Mouse (Mus musculus): ENCODE measurements around the gene Gm11555. TPM values are rescaled to one million over a fixed set of nuclear protein-coding genes. Genes with fewer than 3 reads are reported as not detected.
"Not testable (repeated sequence)": the region's sequence is repeated elsewhere in the genome, so short reads cannot be mapped to it uniquely, and the experiment has no call there.

The Gm11555 gene
- polyA plus RNA-seq (2014; fragmentation: Nextera tagmentation; extraction: Ambion mirVana), result not detected in 2 replicates

DNA sequence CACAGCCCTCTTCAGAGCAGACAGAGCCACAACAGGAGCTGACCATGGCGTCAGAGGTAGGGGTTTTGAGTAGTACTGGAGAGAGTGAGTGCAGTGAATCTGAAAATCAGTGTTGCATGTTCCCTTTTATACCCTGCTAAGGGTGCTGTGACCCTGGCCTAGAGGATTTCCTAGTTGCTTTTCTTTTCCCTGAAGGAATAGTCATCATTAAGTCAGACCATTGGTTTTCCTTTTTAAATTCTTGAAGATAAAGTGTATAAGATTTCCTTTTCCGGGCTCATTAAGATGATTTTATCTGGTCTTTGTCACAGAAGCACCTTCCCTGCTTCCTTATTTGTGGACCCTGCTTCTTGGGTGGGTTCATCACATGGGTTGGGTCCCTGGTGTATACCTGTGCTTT lies at the start of gene Gm11555:
Gene Gm11555 (minus strand): TSS at position 101 of the 400 bp plus-strand sequence.
- WGBS, result 80% methylated on average over 2 of the region's 2 CpGs
- ATAC-seq (ENCODE audit: insufficient read depth), result no peak

DNA sequence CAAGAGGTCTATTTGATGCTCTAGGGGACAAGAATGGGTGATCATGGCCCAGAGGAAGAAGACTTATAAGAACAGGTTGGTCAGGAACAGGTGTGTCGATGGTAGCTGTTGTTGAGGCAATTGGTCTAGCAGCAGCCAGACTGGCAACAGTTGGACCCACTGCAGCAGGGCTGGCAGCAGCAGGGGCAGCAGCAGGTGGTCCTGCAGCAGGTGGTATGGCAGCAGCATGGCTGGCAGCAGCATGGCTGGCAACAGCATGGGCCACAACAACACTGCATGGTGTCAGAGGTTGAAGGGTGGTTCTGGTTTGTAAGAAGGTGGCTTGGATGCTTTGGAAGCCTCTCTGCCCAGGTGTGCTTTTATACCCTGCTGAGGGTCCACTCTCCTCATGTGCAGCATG lies 40.4 kb upstream of the Gm11555 start, which contains the start of gene Gm14190:
Gene Gm14190 (minus strand): TSS at position 278 of the 400 bp plus-strand sequence.
- Histone ChIP-seq H3K9ac (no peak within 1 kb of the TSS), H3K27me3 (ENCODE audit: insufficient read depth, low read length) (no peaks in the 10 kb centered on the region)

More for the DNA sequence above, at the start of gene Gm11555:
- Histone ChIP-seq H3K9ac (no peak within 1 kb of the TSS), H3K27ac (ENCODE audit: low read depth) (no peak within 1 kb of the TSS), H3K9me3 (ENCODE audit: low read depth, low read length) (no peaks in the 10 kb centered on the region), H3K4me1 (ENCODE audit: insufficient read depth) (no peaks in the 10 kb centered on the region), H3K4me2 (no peak within 1 kb of the TSS), H3K27me3 (ENCODE audit: insufficient read depth, low read length) (no peaks in the 10 kb centered on the region), H3K4me3 (ENCODE audit: low read depth, low read length) (no peak within 1 kb of the TSS), H3K36me3 (ENCODE audit: insufficient read depth) (no peaks in the 10 kb centered on the region)
- no peak for TF ChIP-seq CTCF (IDR thresholded peaks at IDR 0.05; ENCODE audit: low read depth)
- DNase-seq, result no peak

DNA sequence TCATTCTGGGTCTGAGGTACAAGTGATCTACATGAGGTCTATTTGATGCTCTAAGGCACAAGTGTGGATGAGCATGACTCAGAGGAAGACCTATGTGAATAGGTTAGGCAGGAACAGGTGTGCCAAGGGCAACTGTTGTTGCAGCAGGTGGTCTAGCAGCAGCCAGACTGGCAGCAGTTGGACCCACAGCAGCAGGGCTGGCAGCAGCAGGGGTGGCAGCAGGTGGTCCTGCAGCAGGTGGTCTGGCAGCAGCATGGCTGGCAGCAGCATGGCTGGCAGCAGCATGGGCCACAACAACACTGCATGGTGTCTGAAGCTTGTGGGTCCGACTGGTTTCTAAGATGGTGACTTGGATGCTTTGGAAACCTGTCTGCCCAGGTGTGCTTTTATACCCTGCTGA lies 35.2 kb upstream of the Gm11555 start:
- H3K9ac ChIP-seq; H3K4me2 ChIP-seq; H3K36me3 ChIP-seq (ENCODE audit: insufficient read depth); H3K9me3 ChIP-seq (ENCODE audit: low read depth, low read length); ATAC-seq (ENCODE audit: insufficient read depth); H3K4me3 ChIP-seq (ENCODE audit: low read depth, low read length); DNase-seq; H3K27me3 ChIP-seq (ENCODE audit: insufficient read depth, low read length); H3K4me1 ChIP-seq (ENCODE audit: insufficient read depth); H3K27ac ChIP-seq (ENCODE audit: low read depth): not testable (repeated sequence)
- WGBS, result 80% methylated on average over 1 of the region's 1 CpGs

More for the DNA sequence above, 40.4 kb upstream of the Gm11555 start, which contains the start of gene Gm14190:
- Histone ChIP-seq H3K4me1 (ENCODE audit: insufficient read depth) (no peaks in the 10 kb centered on the region), H3K9me3 (ENCODE audit: low read depth, low read length) (no peaks in the 10 kb centered on the region), H3K27ac (ENCODE audit: low read depth) (no peak within 1 kb of the TSS), H3K4me3 (ENCODE audit: low read depth, low read length) (no peak within 1 kb of the TSS), H3K36me3 (ENCODE audit: insufficient read depth) (no peaks in the 10 kb centered on the region), H3K4me2 (no peak within 1 kb of the TSS)
- TF ChIP-seq CTCF (IDR thresholded peaks at IDR 0.05; ENCODE audit: low read depth), result no peak
- no peak for ATAC-seq (ENCODE audit: insufficient read depth)
- no peak for DNase-seq
- 70% methylated on average over 1 of the region's 1 CpGs for WGBS

GRCm38 (mm10) chr11:99683481-99683880 lies 33.4 kb upstream of the Gm11555 start:
- H3K36me3 ChIP-seq (ENCODE audit: insufficient read depth), result no peaks in the 10 kb centered on the region
- no peaks in the 10 kb centered on the region for H3K27me3 ChIP-seq (ENCODE audit: insufficient read depth, low read length)
- no peak for DNase-seq
- no peak overlapping the region for H3K9ac ChIP-seq
- H3K9me3 ChIP-seq (ENCODE audit: low read depth, low read length), result no peaks in the 10 kb centered on the region
- H3K4me1 ChIP-seq (ENCODE audit: insufficient read depth), result no peaks in the 10 kb centered on the region
- no peak for TF ChIP-seq CTCF (IDR thresholded peaks at IDR 0.05; ENCODE audit: low read depth)
- no peak for ATAC-seq (ENCODE audit: insufficient read depth)
- no peak overlapping the region for H3K4me2 ChIP-seq
- no peak overlapping the region for H3K4me3 ChIP-seq (ENCODE audit: low read depth, low read length)
- H3K27ac ChIP-seq (ENCODE audit: low read depth), result no peak overlapping the region
- WGBS, result 80% methylated on average over 2 of the region's 2 CpGs

DNA sequence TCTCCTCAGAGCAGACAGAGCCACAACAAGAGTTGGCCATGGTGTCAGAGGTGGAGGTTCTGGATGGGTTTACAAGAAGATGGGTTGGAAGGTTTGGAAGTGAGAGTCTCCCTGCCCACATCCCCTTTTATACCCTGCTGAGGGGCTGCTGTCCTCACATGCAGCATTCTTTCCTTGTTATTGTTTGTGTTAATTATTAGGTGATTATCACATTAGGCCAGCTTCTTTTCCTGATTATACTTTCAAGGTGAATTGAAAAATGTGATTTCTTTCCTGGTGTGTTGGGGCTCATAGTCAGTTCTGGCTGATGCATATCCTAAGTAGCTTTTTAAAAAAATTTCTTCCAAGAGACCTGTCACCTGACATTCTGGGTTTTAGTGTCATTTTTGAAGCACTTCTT lies 15.8 kb upstream of the Gm11555 start, which contains the start of gene Krtap4-6:
Gene Krtap4-6 (minus strand): TSS at position 101 of the 400 bp plus-strand sequence.
- Histone ChIP-seq H3K36me3 (ENCODE audit: insufficient read depth) (no peaks in the 10 kb centered on the region), H3K27me3 (ENCODE audit: insufficient read depth, low read length) (no peaks in the 10 kb centered on the region), H3K9ac (no peak within 1 kb of the TSS), H3K9me3 (ENCODE audit: low read depth, low read length) (no peaks in the 10 kb centered on the region), H3K4me2 (no peak within 1 kb of the TSS), H3K27ac (ENCODE audit: low read depth) (no peak within 1 kb of the TSS), H3K4me1 (ENCODE audit: insufficient read depth) (no peaks in the 10 kb centered on the region), H3K4me3 (ENCODE audit: low read depth, low read length) (no peak within 1 kb of the TSS)
- no peak for TF ChIP-seq CTCF (IDR thresholded peaks at IDR 0.05; ENCODE audit: low read depth)
- ATAC-seq (ENCODE audit: insufficient read depth), result no peak
- no peak for DNase-seq

DNA sequence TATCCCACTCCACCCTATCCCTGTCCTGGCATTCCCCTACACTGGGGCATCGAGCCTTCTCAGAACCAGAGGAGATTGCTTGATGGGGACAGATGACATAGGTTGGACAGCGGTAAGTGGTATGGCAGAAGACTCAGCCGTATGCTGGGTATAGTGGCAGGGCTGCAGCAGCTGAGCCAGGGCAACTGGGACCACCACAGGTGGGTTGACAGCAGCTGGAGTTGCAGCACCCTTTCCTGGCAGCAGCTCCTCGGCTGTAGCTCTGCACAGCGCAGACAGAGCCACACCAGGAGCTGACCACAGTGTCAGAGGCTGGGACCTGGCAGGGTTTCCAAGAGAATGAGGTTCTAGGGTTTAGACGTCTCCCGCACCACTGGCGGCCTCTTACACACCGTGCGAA lies 12.8 kb upstream of the Gm11555 start:
- H3K4me1 ChIP-seq (ENCODE audit: insufficient read depth), result no peaks in the 10 kb centered on the region
- DNase-seq (no peak), ATAC-seq (ENCODE audit: insufficient read depth) (no peak)
- no peak overlapping the region for H3K4me3 ChIP-seq (ENCODE audit: low read depth, low read length)
- no peaks in the 10 kb centered on the region for H3K27me3 ChIP-seq (ENCODE audit: insufficient read depth, low read length)
- no peak overlapping the region for H3K4me2 ChIP-seq
- no peak overlapping the region for H3K27ac ChIP-seq (ENCODE audit: low read depth)
- TF ChIP-seq CTCF (IDR thresholded peaks at IDR 0.05; ENCODE audit: low read depth), result no peak
- no peak overlapping the region for H3K9ac ChIP-seq
- H3K9me3 ChIP-seq (ENCODE audit: low read depth, low read length), result no peaks in the 10 kb centered on the region
- WGBS, result 77% methylated on average over 10 of the region's 10 CpGs
- H3K36me3 ChIP-seq (ENCODE audit: insufficient read depth), result no peaks in the 10 kb centered on the region

DNA sequence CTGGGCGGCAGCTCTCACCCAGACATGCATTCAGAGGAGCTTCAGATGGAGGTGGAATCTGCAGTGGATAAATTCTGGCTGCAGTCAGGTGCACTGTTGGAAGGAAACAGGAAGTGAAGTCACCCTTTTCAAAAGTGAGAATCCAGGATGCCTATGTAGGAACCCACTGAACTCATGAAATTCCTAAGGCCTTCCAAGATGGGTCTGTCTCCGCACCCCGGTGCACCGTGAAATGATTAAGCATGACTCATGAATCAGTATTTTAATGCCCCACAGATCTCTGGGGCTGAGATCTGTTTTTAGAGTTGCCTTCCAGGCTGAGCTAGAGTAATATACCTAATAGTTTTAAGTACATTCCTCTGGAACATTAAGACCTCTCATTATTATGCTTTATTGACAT lies 9.2 kb upstream of the Gm11555 start:
- no peak for DNase-seq
- no peak overlapping the region for H3K4me3 ChIP-seq (ENCODE audit: low read depth, low read length)
- H3K27ac ChIP-seq (ENCODE audit: low read depth), result no peak overlapping the region
- no peaks in the 10 kb centered on the region for H3K27me3 ChIP-seq (ENCODE audit: insufficient read depth, low read length)
- H3K4me1 ChIP-seq (ENCODE audit: insufficient read depth), result no peaks in the 10 kb centered on the region
- ATAC-seq (ENCODE audit: insufficient read depth), result no peak
- TF ChIP-seq CTCF (IDR thresholded peaks at IDR 0.05; ENCODE audit: low read depth), result no peak
- 73% methylated on average over 4 of the region's 4 CpGs for WGBS
- H3K9ac ChIP-seq, result no peak overlapping the region
- no peaks in the 10 kb centered on the region for H3K9me3 ChIP-seq (ENCODE audit: low read depth, low read length)
- no peak overlapping the region for H3K4me2 ChIP-seq
- H3K36me3 ChIP-seq (ENCODE audit: insufficient read depth), result no peaks in the 10 kb centered on the region

- not testable (repeated sequence) for DNase-seq; H3K4me1 ChIP-seq (ENCODE audit: insufficient read depth); H3K9me3 ChIP-seq (ENCODE audit: low read depth, low read length); H3K4me3 ChIP-seq (ENCODE audit: low read depth, low read length); H3K9ac ChIP-seq; H3K27me3 ChIP-seq (ENCODE audit: insufficient read depth, low read length); H3K36me3 ChIP-seq (ENCODE audit: insufficient read depth); H3K4me2 ChIP-seq; H3K27ac ChIP-seq (ENCODE audit: low read depth); ATAC-seq (ENCODE audit: insufficient read depth)
- 62% methylated on average over 10 of the region's 10 CpGs for WGBS
These were observed 8.5 kb upstream of the Gm11555 start, which contains the start of gene Gm11563 for GRCm38 (mm10) chr11:99658467-99659010. TSS of gene Gm11563 (minus strand) at chr11:99658960.
